Mouse (Mus musculus): Measurements from ENCODE around the gene Gucd1. TPM values are rescaled to one million over a fixed set of nuclear protein-coding genes. Genes with fewer than 3 reads are reported as not detected.
A peak's percentile ranks its signal among the peaks of the same experiment; 100 is the strongest.

The Gucd1 gene
- total and polyA plus RNA-seq, 3 experiments = 16.8 to 19.0 (median 18.0) TPM

GRCm38 (mm10) chr10:75517073-75517757 is 557 bp downstream of the Gucd1 start, which contains the start of gene Snrpd3:
Gene Snrpd3 (plus strand): TSS chr10:75517551.
- TF ChIP-seq SMC3 (IDR thresholded peaks at IDR 0.05; ENCODE audit: low read depth, low read length) (no peak), EP300 (IDR thresholded peaks at IDR 0.05; ENCODE audit: low read length) (no peak), MYC (IDR thresholded peaks at IDR 0.05; ENCODE audit: low read depth, low read length) (no peak), NRF1 (IDR thresholded peaks at IDR 0.05; ENCODE audit: low read depth, low read length) (peak; percentile 39; the same call in 1 of the 2 replicates), ZNF384 (IDR thresholded peaks at IDR 0.05; ENCODE audit: low read depth, low read length) (no peak), MAZ (IDR thresholded peaks at IDR 0.05; ENCODE audit: low read depth, low read length) (no peak), CHD2 (IDR thresholded peaks at IDR 0.05; ENCODE audit: low read length) (no peak; the same call in 1 of the 2 replicates), TCF12 (IDR thresholded peaks at IDR 0.05; ENCODE audit: low read depth, low read length) (peak; percentile 29; the same call in 1 of the 2 replicates), POLR2A (IDR thresholded peaks at IDR 0.05; ENCODE audit: low read depth, low read length) (peak; percentile 48; the same call in 1 of the 2 replicates), HCFC1 (IDR thresholded peaks at IDR 0.05; ENCODE audit: low read depth, low read length) (no peak), SIN3A (IDR thresholded peaks at IDR 0.05; ENCODE audit: low read length) (peak; percentile 6; the same call in 1 of the 2 replicates), CHD1 (IDR thresholded peaks at IDR 0.05; ENCODE audit: low read depth, low read length) (no peak), RCOR1 (conservative IDR thresholded peaks at IDR 0.05; ENCODE audit: low read depth, low read length) (no peak), USF2 (conservative IDR thresholded peaks at IDR 0.05; ENCODE audit: low read depth, low read length) (no peak), NELFE (IDR thresholded peaks at IDR 0.05; ENCODE audit: low read depth, low read length) (peak; percentile 64; the same call in 1 of the 2 replicates), ZC3H11A (IDR thresholded peaks at IDR 0.05; ENCODE audit: low read depth, low read length) (no peak), TBP (conservative IDR thresholded peaks at IDR 0.05; ENCODE audit: low read depth, low read length) (no peak)
- H3K4me3 ChIP-seq (replicated peaks in 1 of 3; ENCODE audit: low read depth in 2 of 3, low read length in 2 of 3, poor library complexity in 1 of 3) = peak within 1 kb of the TSS; percentile 82 to 98 (median 94)
- peaks cover 19 to 79% of the 10 kb centered on the region in 2 experiments for H3K4me1 ChIP-seq (ENCODE audit: control insufficient read depth in 1 of 2, insufficient read depth in 2 of 2)
- in situ Hi-C loops (cut with MboI; ENCODE audit: low pct_ligation_motif_present, low pct_unique_long_range_greater_than_20kb, low sequenced_read_pairs) = no loop called here
- H3K36me3 ChIP-seq (replicated peaks in 1 of 2; ENCODE audit: control insufficient read depth in 1 of 2, insufficient read depth in 1 of 2, low read length in 1 of 2) = peaks cover 19 to 45% of the 10 kb centered on the region in 2 experiments
- peak within 1 kb of the TSS; percentile 74 for H3K27ac ChIP-seq (ENCODE audit: insufficient read depth, low read depth)
- peaks cover 44% of the 10 kb centered on the region for H3K79me2 ChIP-seq (replicated peaks; ENCODE audit: control insufficient read depth, extremely low read depth, insufficient read depth, poor library complexity, severe bottlenecking)
- dilution Hi-C loops (cut with MboI; ENCODE audit: extremely low pct_ligation_motif_present, extremely low pct_unique_long_range_greater_than_20kb, low sequenced_read_pairs) = no loop called here
- DNase-seq (ENCODE audit: extremely low read depth) = peak; percentile 97
- no peaks in the 10 kb centered on the region for H3K9me3 ChIP-seq (replicated peaks; ENCODE audit: low read length)
- H3K27me3 ChIP-seq (replicated peaks) = no peaks in the 10 kb centered on the region
- peak within 1 kb of the TSS; percentile 97 for H3K4me2 ChIP-seq (ENCODE audit: insufficient read depth, low read depth, poor library complexity, severe bottlenecking)
- H3K9ac ChIP-seq (ENCODE audit: insufficient read depth, low read depth) = peak within 1 kb of the TSS; percentile 94

GRCm38 (mm10) chr10:75516724-75517072 is 1.1 kb downstream of the Gucd1 start:
- dilution Hi-C loops (cut with MboI; ENCODE audit: extremely low pct_ligation_motif_present, extremely low pct_unique_long_range_greater_than_20kb, low sequenced_read_pairs) (no loop called here), in situ Hi-C loops (cut with MboI; ENCODE audit: low pct_ligation_motif_present, low pct_unique_long_range_greater_than_20kb, low sequenced_read_pairs) (no loop called here)
- Histone ChIP-seq H3K4me3 (replicated peaks in 1 of 3; ENCODE audit: low read depth in 2 of 3, low read length in 2 of 3, poor library complexity in 1 of 3) (peak overlapping the region; percentile 82 to 94 (median 86)), H3K36me3 (replicated peaks in 1 of 2; ENCODE audit: control insufficient read depth in 1 of 2, insufficient read depth in 1 of 2, low read length in 1 of 2) (peaks cover 22 to 45% of the 10 kb centered on the region in 2 experiments), H3K79me2 (replicated peaks; ENCODE audit: control insufficient read depth, extremely low read depth, insufficient read depth, poor library complexity, severe bottlenecking) (peaks cover 39% of the 10 kb centered on the region), H3K9me3 (replicated peaks; ENCODE audit: low read length) (no peaks in the 10 kb centered on the region), H3K9ac (ENCODE audit: insufficient read depth, low read depth) (peak overlapping the region; percentile 83), H3K27ac (ENCODE audit: insufficient read depth, low read depth) (0 out of 2 replicates have a peak overlapping the region, but pooled peaks have one; percentile 5), H3K27me3 (replicated peaks) (no peaks in the 10 kb centered on the region), H3K4me1 (ENCODE audit: control insufficient read depth in 1 of 2, insufficient read depth in 2 of 2) (peaks cover 19 to 80% of the 10 kb centered on the region in 2 experiments), H3K4me2 (ENCODE audit: insufficient read depth, low read depth, poor library complexity, severe bottlenecking) (peak overlapping the region; percentile 91)
- no peak for DNase-seq (ENCODE audit: extremely low read depth)
- peak; percentile 6; the same call in 1 of the 2 replicates for TF ChIP-seq SIN3A (IDR thresholded peaks at IDR 0.05; ENCODE audit: low read length)
- TF ChIP-seq CHD1 (IDR thresholded peaks at IDR 0.05; ENCODE audit: low read depth, low read length) = peak; percentile 64; the same call in 1 of the 2 replicates
- no peak for TF ChIP-seq TCF12 (IDR thresholded peaks at IDR 0.05; ENCODE audit: low read depth, low read length)

Measured in CH12.LX (cell line).